Mouse (Mus musculus) lung, postnatal 10 days (tissue): ENCODE data around the gene Ttc7.

ENCODE experiments used
- DNase-seq: peaks from one replicate; pipeline ENCODE4 v3.0.0; 2021

Gene Ttc7

GRCm38 (mm10) chr17:87315021-87315531, 32.4 kb downstream of the Ttc7 start:
- DNase-seq: peak; percentile 97

GRCm38 (mm10) chr17:87315891-87316763, 33.4 kb downstream of the Ttc7 start:
- DNase-seq: no peak

DNA sequence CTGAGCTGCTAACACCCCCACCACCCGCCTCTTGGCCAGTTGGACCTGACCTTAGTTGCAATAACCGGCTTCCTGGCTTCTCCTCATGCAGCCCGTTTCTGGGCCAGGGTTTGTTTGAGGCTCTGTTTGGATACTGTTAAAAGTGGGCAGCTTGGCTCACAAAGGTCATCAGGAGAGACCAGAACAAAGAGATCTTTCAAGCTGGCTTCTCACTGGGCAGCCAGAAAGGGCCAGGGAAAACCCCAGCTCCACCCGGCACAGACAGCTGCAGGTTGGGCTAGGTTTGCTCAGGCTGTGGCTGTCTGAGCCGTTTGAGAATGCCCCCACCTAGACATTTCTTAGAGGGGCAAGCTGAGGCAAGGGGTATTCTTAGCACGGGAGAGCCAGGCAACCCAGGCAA, 34.6 kb downstream of the Ttc7 start:
- DNase-seq: no peak

DNA sequence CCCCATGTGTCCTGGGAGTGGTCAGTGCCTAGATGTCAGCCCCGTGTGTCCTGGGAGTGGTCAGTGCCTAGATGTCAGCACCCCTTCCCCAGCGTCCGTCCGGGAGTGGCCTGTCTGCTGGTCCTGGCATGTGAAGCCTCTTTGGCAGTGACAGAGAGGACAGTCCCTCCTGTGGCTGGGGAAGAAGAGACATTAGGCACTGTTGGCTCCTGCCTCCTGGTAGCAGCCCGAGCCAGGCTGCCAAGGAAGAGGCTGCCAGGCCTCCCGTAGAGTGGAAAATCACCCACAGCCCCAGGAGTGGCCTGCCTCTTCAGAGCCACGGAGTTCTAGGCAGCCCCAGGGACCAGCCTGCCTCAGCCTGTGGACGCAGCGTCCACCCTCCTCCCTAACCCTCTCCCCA, 35.3 kb downstream of the Ttc7 start:
- no peak for DNase-seq

DNA sequence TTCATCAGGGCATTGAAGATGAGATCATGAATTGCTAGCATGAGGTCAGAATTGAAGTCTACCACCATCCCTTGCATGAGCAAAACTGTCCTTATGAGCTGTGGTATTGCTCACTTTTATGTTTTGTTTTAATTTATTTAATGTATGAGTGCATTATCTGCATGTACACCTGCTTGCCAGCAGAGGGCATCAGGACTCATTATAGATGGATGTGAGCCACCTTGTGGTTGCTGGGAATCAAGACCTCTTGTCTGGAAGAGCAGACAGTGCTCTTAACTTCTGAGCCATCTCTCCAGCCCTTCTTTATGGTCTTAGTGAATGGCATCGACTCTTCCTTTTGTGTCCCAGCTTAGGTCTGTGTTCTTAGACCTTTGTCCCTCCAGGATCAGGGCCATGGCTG, 39.0 kb downstream of the Ttc7 start:
- no peak for DNase-seq

DNA sequence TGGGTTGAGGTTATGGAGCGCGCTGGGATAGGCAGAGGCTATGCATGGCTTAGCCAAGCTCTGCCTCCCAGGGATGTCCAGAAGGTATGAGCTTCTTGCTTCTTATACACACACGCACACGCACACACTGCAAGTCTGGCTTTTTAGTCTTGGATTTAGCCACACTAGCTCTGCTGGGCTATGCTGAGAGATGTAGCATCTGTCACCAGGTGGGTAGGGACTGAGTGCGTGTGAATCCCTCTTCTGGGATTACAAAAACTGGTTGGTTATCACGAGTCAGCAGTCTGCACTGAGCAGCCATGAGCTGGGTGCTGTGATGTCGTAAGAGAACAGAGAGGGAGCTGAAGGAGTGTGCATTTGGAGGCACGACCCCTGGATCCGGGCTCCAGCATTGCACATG, 40.5 kb downstream of the Ttc7 start:
- DNase-seq: no peak

GRCm38 (mm10) chr17:87325501-87325900, 42.8 kb downstream of the Ttc7 start:
- no peak for DNase-seq

GRCm38 (mm10) chr17:87326987-87327386, 44.3 kb downstream of the Ttc7 start:
- peak; percentile 57 for DNase-seq

- DNase-seq: no peak
Observed at GRCm38 (mm10) chr17:87327645-87328044, 45.0 kb downstream of the Ttc7 start.

DNA sequence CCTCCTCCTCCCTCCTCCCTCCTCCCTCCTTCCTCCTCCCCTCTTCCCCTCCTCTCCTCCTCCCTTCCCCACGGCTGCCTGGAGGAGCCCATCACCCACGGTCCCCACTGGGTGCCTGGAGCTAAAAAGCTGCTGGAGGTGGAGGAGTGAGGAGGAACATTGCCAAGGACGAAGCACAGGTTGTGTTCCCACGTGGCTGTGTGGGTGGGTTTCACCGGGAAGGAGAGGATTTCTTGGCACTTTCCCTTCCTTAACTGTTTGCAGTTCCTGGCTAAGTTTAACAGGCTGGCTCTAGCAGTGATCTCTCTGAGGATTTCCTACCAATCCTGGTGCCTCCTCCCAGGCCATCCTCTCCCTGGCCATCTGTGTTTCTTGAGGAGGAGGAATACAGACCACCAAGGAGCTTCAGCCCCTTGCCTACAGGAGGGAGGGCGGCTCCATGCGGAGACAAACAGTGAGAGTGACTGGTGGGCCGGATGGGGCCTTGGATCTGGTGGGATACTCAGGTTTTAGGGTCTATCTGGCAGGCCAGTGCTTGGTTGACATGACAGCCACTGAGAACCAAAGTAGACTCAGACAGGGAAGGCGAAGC, 45.6 kb downstream of the Ttc7 start:
- no peak for DNase-seq

- no peak for DNase-seq
Observed at GRCm38 (mm10) chr17:87329144-87329700, 46.5 kb downstream of the Ttc7 start.

DNA sequence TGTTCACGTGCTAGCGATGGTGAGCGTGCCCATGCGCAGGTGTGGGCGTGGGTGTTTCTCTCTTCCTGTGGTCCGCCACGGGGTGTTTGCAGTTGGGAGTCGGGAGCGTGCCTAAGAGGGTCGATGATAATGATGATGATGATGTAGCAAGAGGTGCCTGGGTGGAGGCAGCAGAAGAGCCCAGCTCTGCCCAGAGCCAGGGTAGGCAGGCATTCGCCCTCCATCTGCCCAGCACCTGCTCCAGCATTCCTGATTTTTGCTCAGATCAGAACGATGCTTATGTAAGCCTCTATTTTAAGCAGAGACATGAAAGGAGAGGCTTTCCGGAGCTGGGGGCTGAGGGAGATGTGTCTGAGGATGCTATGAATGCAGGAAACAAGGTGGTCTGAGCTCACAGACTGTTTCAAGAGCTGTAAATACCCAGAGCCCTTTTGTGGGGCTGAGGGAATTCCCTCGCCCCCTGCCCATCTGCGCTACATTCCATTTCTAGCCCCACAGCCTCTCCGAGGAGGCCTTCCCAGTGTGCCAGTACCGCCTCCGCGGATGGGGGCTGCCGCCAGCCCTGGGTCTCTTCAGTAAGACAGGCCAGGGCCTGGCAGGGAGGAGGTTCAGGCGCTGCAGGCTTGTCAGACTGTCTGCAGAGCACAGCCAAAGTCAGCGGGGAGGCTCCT, 47.7 kb downstream of the Ttc7 start:
- DNase-seq: no peak

DNA sequence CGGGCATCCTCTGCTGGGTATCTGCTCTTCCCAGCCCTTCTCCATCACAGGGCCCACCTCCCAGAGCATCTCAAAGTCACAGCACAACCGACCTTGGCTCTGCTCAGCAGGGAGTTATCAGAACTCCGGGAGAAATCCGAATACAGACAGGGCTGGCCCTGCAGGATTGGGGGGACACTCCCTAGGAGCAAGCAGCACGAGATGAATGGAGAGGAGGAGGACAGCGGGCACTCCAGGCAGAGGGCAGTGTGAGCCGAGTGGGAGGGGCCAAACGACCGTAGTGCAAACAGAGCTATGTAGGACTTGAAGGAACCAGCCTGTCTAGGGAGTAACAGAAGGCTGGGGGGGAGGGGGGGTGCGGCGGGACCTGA, 48.2 kb downstream of the Ttc7 start:
- DNase-seq: peak; percentile 63

DNA sequence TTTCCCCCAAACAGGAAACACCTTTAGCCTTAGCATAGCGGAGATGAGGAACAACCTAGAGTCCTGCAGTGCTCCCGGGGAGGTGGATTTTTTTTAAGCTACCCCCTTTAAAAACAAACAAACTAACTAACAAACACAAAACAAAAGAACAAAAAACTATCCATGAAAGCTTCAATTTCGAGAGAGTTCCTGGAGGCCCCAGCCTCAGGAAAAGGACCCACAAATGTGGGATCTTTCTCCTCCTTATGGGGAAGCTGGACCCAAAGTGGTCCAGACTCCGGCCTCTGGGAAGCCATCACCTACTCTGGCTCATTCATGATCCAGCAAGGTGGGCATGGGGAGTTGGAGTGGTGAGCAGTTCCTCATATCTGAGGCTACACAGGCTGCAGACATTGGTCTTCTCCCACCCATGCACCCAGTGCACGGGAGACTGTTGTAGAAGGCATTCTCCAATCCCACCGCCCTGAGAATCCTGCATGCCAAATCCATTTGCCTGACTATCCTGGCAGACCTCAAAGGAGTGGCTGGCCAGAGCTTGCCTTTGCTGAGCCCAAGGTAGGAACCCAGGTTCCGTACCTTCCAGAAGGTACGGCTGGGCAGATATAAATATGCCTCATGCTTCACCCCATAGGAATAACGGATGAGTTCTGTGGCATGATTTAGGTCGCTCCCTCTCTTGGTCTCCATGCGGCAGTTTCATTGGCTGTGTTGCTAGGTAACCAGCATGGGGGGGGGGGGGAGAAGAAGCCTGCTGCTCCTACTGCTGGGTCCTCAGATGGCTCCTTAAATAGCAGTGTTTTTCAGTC, 48.9 kb downstream of the Ttc7 start:
- DNase-seq: no peak

GRCm38 (mm10) chr17:87332142-87332815, 49.6 kb downstream of the Ttc7 start:
- no peak for DNase-seq

GRCm38 (mm10) chr17:87332887-87333286, 50.2 kb downstream of the Ttc7 start:
- no peak for DNase-seq

- DNase-seq: no peak
Observed at GRCm38 (mm10) chr17:87334162-87334561, 51.5 kb downstream of the Ttc7 start.

- DNase-seq: no peak
Observed at GRCm38 (mm10) chr17:87335152-87335551, 52.5 kb downstream of the Ttc7 start.

DNA sequence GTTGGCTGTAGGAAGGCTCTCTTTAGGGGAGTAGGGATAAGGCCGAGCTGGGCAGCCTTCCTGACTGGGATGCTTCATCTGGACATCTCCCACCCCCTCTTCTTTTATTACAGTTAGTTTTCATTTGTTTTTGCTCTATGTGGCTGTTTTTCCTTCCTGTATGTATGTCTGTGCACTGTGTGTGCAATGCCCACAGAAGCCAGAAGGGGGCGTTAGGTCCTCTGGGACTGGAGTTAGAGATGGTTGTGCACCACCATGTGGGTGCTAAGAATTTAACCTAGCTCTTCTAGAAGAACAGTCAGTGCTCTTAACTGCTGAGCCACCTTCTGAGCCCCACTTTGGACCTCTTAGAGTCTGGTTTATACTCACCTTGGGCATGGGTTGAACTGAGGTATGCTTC, 53.0 kb downstream of the Ttc7 start:
- no peak for DNase-seq

GRCm38 (mm10) chr17:87336910-87337309, 54.2 kb downstream of the Ttc7 start:
- DNase-seq: no peak

GRCm38 (mm10) chr17:87337683-87338082, 55.0 kb downstream of the Ttc7 start:
- DNase-seq: no peak

GRCm38 (mm10) chr17:87339122-87339521, 56.4 kb downstream of the Ttc7 start:
- DNase-seq: no peak
